8 mouse cellular contexts compared by ENCODE assay signal in genomic region chr12:106055799-106056198, GRCm38 (mm10). TPM values are rescaled to one million over a fixed set of nuclear protein-coding genes. Genes with fewer than 3 reads are reported as not detected.
DNase-seq lines count a peak whose midpoint lies in the region; ATAC-seq and TF ChIP-seq lines count a peak whose summit lies in the region.

No protein-coding gene starts in this region.

- peak; percentile 53 for DNase-seq in kidney, adult 11 months
- peak; percentile 86 to 92 for DNase-seq in cerebellum, postnatal 36 days
- peak; percentile 80 for DNase-seq in gastrocnemius, adult 2 months
- DNase-seq in kidney, adult 8-10 months, result peak; percentile 47 to 79
- DNase-seq in limb, embryonic 14.5 days (ENCODE audit: low spot score), result peak; percentile 87
- peak; percentile 42 to 61 for DNase-seq in monocyte, adult 2 months (ENCODE audit: low read depth in 1 of 2, low spot score in 2 of 2)
- peak; percentile 42 to 57 for DNase-seq in spleen, postnatal 36 days (ENCODE audit: low spot score in 2 of 2)

- no peak for TF ChIP-seq POLR2A in limb, embryonic 14.5 days (IDR thresholded peaks at IDR 0.05; ENCODE audit: borderline replicate concordance, extremely low read depth, insufficient read depth, insufficient read length)

- no peak overlapping the region for H3K9ac ChIP-seq in kidney, embryonic 16.5 days (replicated peaks; ENCODE audit: low read length)
- H3K9ac ChIP-seq in limb, embryonic 14.5 days (ENCODE audit: low read depth, low read length, severe bottlenecking), result no peak overlapping the region

- H3K36me3 ChIP-seq in kidney, embryonic 16.5 days (ENCODE audit: insufficient read depth, low read length), result 0 out of 2 replicates have a peak, but pooled peaks cover 6% of the 10 kb centered on the region
- H3K36me3 ChIP-seq in limb, embryonic 14.5 days (ENCODE audit: control insufficient read depth, insufficient read depth, low read length), result peaks cover 21% of the 10 kb centered on the region

- peak; percentile 96 for TF ChIP-seq CTCF in gastrocnemius, adult 2 months (IDR thresholded peaks at IDR 0.05)

- H3K4me1 ChIP-seq in kidney, embryonic 16.5 days (ENCODE audit: insufficient read depth, low read length), result no peaks in the 10 kb centered on the region
- no peaks in the 10 kb centered on the region for H3K4me1 ChIP-seq in limb, embryonic 14.5 days (ENCODE audit: control insufficient read depth, insufficient read depth, low read length)

- H3K9me3 ChIP-seq in kidney, embryonic 16.5 days (ENCODE audit: low read length), result no peaks in the 10 kb centered on the region
- no peaks in the 10 kb centered on the region for H3K9me3 ChIP-seq in limb, embryonic 14.5 days (ENCODE audit: control insufficient read depth, low read length)

- H3K27me3 ChIP-seq in kidney, embryonic 16.5 days (ENCODE audit: insufficient read depth, low read length), result no peaks in the 10 kb centered on the region
- no peaks in the 10 kb centered on the region for H3K27me3 ChIP-seq in limb, embryonic 14.5 days (ENCODE audit: control insufficient read depth, insufficient read depth, low read length)

- WGBS in kidney, embryonic 16.5 days, result 39% methylated on average over 6 of the region's 6 CpGs
- WGBS in limb, embryonic 14.5 days, result 44% methylated on average over 6 of the region's 6 CpGs

- no peak overlapping the region for H3K4me2 ChIP-seq in kidney, embryonic 16.5 days (replicated peaks; ENCODE audit: low read depth, low read length)
- no peak overlapping the region for H3K4me2 ChIP-seq in limb, embryonic 14.5 days (replicated peaks; ENCODE audit: low read depth, low read length, severe bottlenecking)

- ATAC-seq in kidney, embryonic 16.5 days (ENCODE audit: low FRiP score, low TSS enrichment), result no peak
- no peak; the same call in 1 of the 2 replicates for ATAC-seq in limb, embryonic 14.5 days (ENCODE audit: low FRiP score, low read depth)

- H3K4me3 ChIP-seq in kidney, embryonic 16.5 days (ENCODE audit: low read length), result no peak overlapping the region
- H3K4me3 ChIP-seq in gastrocnemius, adult 2 months, result no peak overlapping the region
- no peak overlapping the region for H3K4me3 ChIP-seq in limb, embryonic 14.5 days (replicated peaks; ENCODE audit: low read length)

- intact Hi-C loops in gastrocnemius, adult 2 months (cut with DNase I), result loop anchor here (5.0 kb wide), 1 partner anchor 218 kb away; no protein-coding TSS in a partner anchor

- H3K27ac ChIP-seq in kidney, embryonic 16.5 days (ENCODE audit: low read length), result no peak overlapping the region
- no peak overlapping the region for H3K27ac ChIP-seq in gastrocnemius, adult 2 months
- H3K27ac ChIP-seq in limb, embryonic 14.5 days (replicated peaks; ENCODE audit: low read depth, low read length), result no peak overlapping the region

RNA-seq across cellular contexts. Expression of gene Vrk1, which starts 45.8 kb away (rescaled TPM):
- 67.2 and 67.3 TPM in 2 replicates for polyA plus RNA-seq in kidney, embryonic 16.5 days (2015; fragmentation: Nextera tagmentation; extraction: Ambion mirVana)
- 1 to 10 TPM; 4.0 to 5.0 TPM for total RNA-seq in gastrocnemius, adult 2 months (2021)
- 25.3 and 36.1 TPM in 2 replicates for polyA plus RNA-seq in limb, embryonic 14.5 days (2012; rRNA removed)
- polyA plus RNA-seq in limb, embryonic 14.5 days (2014; fragmentation: Nextera tagmentation; extraction: Ambion mirVana), result 50.2 and 52.4 TPM in 2 replicates
